Mouse (Mus musculus) left cerebral cortex, adult 8-10 months (tissue): ENCODE measurements around the gene Olfr1362. TPM values are rescaled to one million over a fixed set of nuclear protein-coding genes. Genes with fewer than 3 reads are reported as not detected.

Source experiments
- DNase-seq, 2 experiments: peaks; one replicate each; pipeline ENCODE4 v3.0.0; 2022; ENCODE audit warnings: low spot score in 2 of 2
- total RNA-seq, 4 experiments: library from RNA; stranded (reverse); gene quantifications; 2 replicates each; pipeline ENCODE4 v1.2.4; 2022

Olfr1362 gene
- total RNA-seq: not detected

GRCm38 (mm10) chr13:21613922-21614321 is at the start of gene Olfr1362:
Gene Olfr1362 (minus strand): TSS chr13:21614022.
- DNase-seq: no peak

- DNase-seq: no peak
Measured at GRCm38 (mm10) chr13:21663286-21663685, 49.5 kb upstream of the Olfr1362 start, which contains the start of gene Olfr1361. Gene Olfr1361 (minus strand): TSS chr13:21663386.

- DNase-seq: no peak
Measured at GRCm38 (mm10) chr13:21642418-21642817, 28.6 kb upstream of the Olfr1362 start, which contains the start of gene Olfr11. Gene Olfr11 (minus strand): TSS chr13:21642518.

GRCm38 (mm10) chr13:21591618-21592017 is 22.2 kb downstream of the Olfr1362 start:
- DNase-seq: no peak

- no peak for DNase-seq
Measured at GRCm38 (mm10) chr13:21581659-21582058, 32.2 kb downstream of the Olfr1362 start, which contains the start of gene Olfr1364. Gene Olfr1364 (minus strand): TSS chr13:21581759.

Other genes starting within 250 kb of the Olfr1362 start
- gene Zkscan3, start 211.3 kb downstream of the Olfr1362 start, total RNA-seq: 10 to 100 TPM; 31.7 to 41.8 (median 35.8) TPM
- 1 to 10 TPM; 1.4 to 1.9 (median 1.6) TPM for gene Pgbd1, start 173.0 kb downstream of the Olfr1362 start, total RNA-seq
- gene Zscan26, start 160.3 kb downstream of the Olfr1362 start, total RNA-seq: 10 to 100 TPM; 52.1 to 59.4 (median 55.5) TPM
- gene Nkapl, start 145.5 kb downstream of the Olfr1362 start, total RNA-seq: 1 to 10 TPM in 2 of 4 experiments, under 1 TPM in 2; 0.59 to 1.5 (median 0.84) TPM
- 1 to 10 TPM; 5.1 to 6.2 (median 5.8) TPM for gene Zkscan4, start 135.1 kb downstream of the Olfr1362 start, total RNA-seq
- not detected for gene Gm10065, start 134.6 kb downstream of the Olfr1362 start, total RNA-seq
- gene AK157302, start 118.8 kb downstream of the Olfr1362 start, total RNA-seq: 10 to 100 TPM; 15.4 to 22.7 (median 19.3) TPM
- gene Gm11273, start 112.6 kb downstream of the Olfr1362 start, total RNA-seq: 10 to 100 TPM; 39.0 to 60.7 (median 52.2) TPM
- gene Zkscan8, start 82.9 kb downstream of the Olfr1362 start, total RNA-seq: 10 to 100 TPM; 16.2 to 16.5 (median 16.3) TPM
- not detected for gene Olfr1366, start 71.2 kb downstream of the Olfr1362 start, total RNA-seq
- not detected for gene Olfr1535, start 54.1 kb downstream of the Olfr1362 start, total RNA-seq
- not detected for gene Olfr1364, start 32.3 kb downstream of the Olfr1362 start, total RNA-seq
- not detected for gene Olfr11, start 28.5 kb upstream of the Olfr1362 start, total RNA-seq
- not detected for gene Olfr1361, start 49.4 kb upstream of the Olfr1362 start, total RNA-seq
- not detected for gene Olfr1360, start 63.4 kb upstream of the Olfr1362 start, total RNA-seq
- gene Olfr1359, start 84.1 kb upstream of the Olfr1362 start, total RNA-seq: not detected
- 10 to 100 TPM; 16.0 to 30.4 (median 22.3) TPM for gene Hist1h2bl, start 102.1 kb upstream of the Olfr1362 start, total RNA-seq
- gene Hist1h2ai, start 102.4 kb upstream of the Olfr1362 start, total RNA-seq: 10 to 100 TPM in 3 of 4 experiments, not detected in 1; 16.4 to 24.8 (median 22.3) TPM
- gene Hist1h3h, start 103.6 kb upstream of the Olfr1362 start, total RNA-seq: 10 to 100 TPM; 40.8 to 60.6 (median 44.2) TPM
- 1 to 10 TPM; 2.5 to 5.9 (median 4.5) TPM for gene Hist1h2bm, start 108.0 kb upstream of the Olfr1362 start, total RNA-seq
- gene Hist1h4j, start 121.0 kb upstream of the Olfr1362 start, total RNA-seq: 10 to 100 TPM; 18.4 to 23.9 (median 19.2) TPM
- 100 to 1,000 TPM; 294 to 349 (median 343) TPM for gene Hist1h4k, start 136.5 kb upstream of the Olfr1362 start, total RNA-seq
- gene Hist1h2ak, start 139.8 kb upstream of the Olfr1362 start, total RNA-seq: 10 to 100 TPM in 3 of 4 experiments, 1 to 10 TPM in 1; 9.6 to 16.7 (median 11.1) TPM
- 10 to 100 TPM in 3 of 4 experiments, 1 to 10 TPM in 1; 1.6 to 11.3 (median 10.8) TPM for gene Hist1h2bn, start 140.1 kb upstream of the Olfr1362 start, total RNA-seq
- 10 to 100 TPM in 2 of 4 experiments, 1 to 10 TPM in 2; 7.2 to 11.0 (median 10.2) TPM for gene Hist1h1b, start 166.6 kb upstream of the Olfr1362 start, total RNA-seq
- gene Hist1h3i, start 169.3 kb upstream of the Olfr1362 start, total RNA-seq: 10 to 100 TPM; 44.4 to 70.8 (median 54.9) TPM
- 1 to 10 TPM in 2 of 4 experiments, not detected in 2; 2.9 to 4.0 TPM for gene Hist1h2an, start 173.2 kb upstream of the Olfr1362 start, total RNA-seq
- gene Hist1h2bp, start 173.4 kb upstream of the Olfr1362 start, total RNA-seq: 10 to 100 TPM in 1 of 4 experiments, 1 to 10 TPM in 3; 6.0 to 11.4 (median 8.5) TPM
- gene Hist1h2bq, start 196.2 kb upstream of the Olfr1362 start, total RNA-seq: 10 to 100 TPM; 26.3 to 44.6 (median 31.8) TPM
- 10 to 100 TPM in 3 of 4 experiments, not detected in 1; 14.7 to 30.0 (median 20.1) TPM for gene Hist1h2ao, start 196.4 kb upstream of the Olfr1362 start, total RNA-seq
- gene Hist1h4m, start 197.7 kb upstream of the Olfr1362 start, total RNA-seq: 100 to 1,000 TPM; 177 to 265 (median 220) TPM
- gene Hist1h4n, start 218.2 kb upstream of the Olfr1362 start, total RNA-seq: 10 to 100 TPM; 31.1 to 87.2 (median 44.3) TPM
- gene Hist1h2ap, start 219.5 kb upstream of the Olfr1362 start, total RNA-seq: 10 to 100 TPM in 2 of 4 experiments, 1 to 10 TPM in 1, not detected in 1; 7.5 to 39.9 (median 17.1) TPM
- gene Hist1h2br, start 219.7 kb upstream of the Olfr1362 start, total RNA-seq: 10 to 100 TPM; 26.6 to 43.8 (median 31.6) TPM